Mouse (Mus musculus) CH12.LX (cell line): Measurements from ENCODE around the gene Cux1. TPM values are rescaled to one million over a fixed set of nuclear protein-coding genes. Genes with fewer than 3 reads are reported as not detected.

Source experiments
- DNase-seq: peaks from one replicate; pipeline ENCODE4 v3.0.0-alpha.2; 2013; ENCODE audit errors: extremely low read depth
- H3K27ac ChIP-seq: 2 replicates; pipeline ENCODE4 v1.5.1; 2012; ENCODE audit warnings: low read depth, mild to moderate bottlenecking, control low read depth, moderate library complexity; ENCODE audit not compliant: insufficient read depth
- H3K27me3 ChIP-seq: replicated peaks from 2 replicates; pipeline ENCODE3; 2012; ENCODE audit warnings: inconsistent platforms
- H3K36me3 ChIP-seq, 2 experiments: replicated peaks in 1 of 2; 2 replicates each; pipeline versions ENCODE3 to v1.6.1; 2012; ENCODE audit warnings: inconsistent platforms in 1 of 2, low read length in 1 of 2, mild to moderate bottlenecking in 1 of 2, mixed read lengths in 1 of 2, moderate library complexity in 1 of 2; ENCODE audit not compliant: control insufficient read depth in 1 of 2, insufficient read depth in 1 of 2
- H3K4me1 ChIP-seq, 2 experiments: 2 replicates each; pipeline ENCODE4 v1.6.1; 2012; ENCODE audit warnings: inconsistent platforms in 1 of 2, moderate library complexity in 1 of 2; ENCODE audit not compliant: insufficient read depth in 2 of 2, control insufficient read depth in 1 of 2
- H3K4me2 ChIP-seq: 2 replicates; pipeline ENCODE4 v1.6.1; 2012; ENCODE audit warnings: low read depth, mild to moderate bottlenecking, control low read depth; ENCODE audit not compliant: poor library complexity, insufficient read depth, severe bottlenecking
- H3K4me3 ChIP-seq, 3 experiments: fragments of 150-350 bp in 1 of 3; sonication (generic) in 1 of 3; replicated peaks in 1 of 3; 2 replicates each; pipeline versions ENCODE3 to v1.5.1; 2011 to 2012; ENCODE audit warnings: low read depth in 2 of 3, low read length in 2 of 3, mild to moderate bottlenecking in 2 of 3, moderate library complexity in 2 of 3, control low read depth in 1 of 3, improper control_type of control experiment in 1 of 3, inconsistent platforms in 1 of 3, mixed read lengths in 1 of 3; ENCODE audit not compliant: poor library complexity in 1 of 3
- H3K79me2 ChIP-seq: replicated peaks from 2 replicates; pipeline ENCODE4 v1.6.1; 2012; ENCODE audit warnings: mild to moderate bottlenecking, moderate library complexity; ENCODE audit not compliant: control insufficient read depth, poor library complexity, insufficient read depth, severe bottlenecking; ENCODE audit errors: extremely low read depth
- H3K9ac ChIP-seq: 2 replicates; pipeline ENCODE4 v1.6.1; 2012; ENCODE audit warnings: low read depth, mild to moderate bottlenecking, control low read depth, moderate library complexity; ENCODE audit not compliant: insufficient read depth
- H3K9me3 ChIP-seq: replicated peaks from 2 replicates; pipeline ENCODE3; 2012; ENCODE audit warnings: low read length, inconsistent platforms, mixed read lengths
- BHLHE40 ChIP-seq: IDR thresholded peaks from 2 replicates; pipeline ENCODE4 v1.6.1; 2011; ENCODE audit warnings: mild to moderate bottlenecking, low read depth, low read length, improper control_type of control experiment
- CHD2 ChIP-seq: IDR thresholded peaks from 2 replicates; pipeline ENCODE4 v1.6.1; 2011; ENCODE audit warnings: low read length, improper control_type of control experiment
- CTCF ChIP-seq, 2 experiments: IDR thresholded peaks in 1 of 2; conservative IDR thresholded peaks in 1 of 2; 2 replicates each; pipeline ENCODE4 v1.5.1; 2011 to 2012; ENCODE audit warnings: low read depth in 2 of 2, low read length in 2 of 2, improper control_type of control experiment in 1 of 2, inconsistent platforms in 1 of 2, mild to moderate bottlenecking in 1 of 2, moderate library complexity in 1 of 2
- E2F4 ChIP-seq: IDR thresholded peaks from 2 replicates; pipeline ENCODE4 v1.6.1; 2011; ENCODE audit warnings: low read depth, low read length, improper control_type of control experiment; ENCODE audit not compliant: insufficient replicate concordance
- ETS1 ChIP-seq: conservative IDR thresholded peaks from 2 replicates; pipeline ENCODE4 v1.6.1; 2012; ENCODE audit warnings: low read depth, mild to moderate bottlenecking, inconsistent platforms, low read length, improper control_type of control experiment, moderate library complexity
- MAFK ChIP-seq: IDR thresholded peaks from 2 replicates; pipeline ENCODE4 v1.6.1; 2011; ENCODE audit warnings: low read length, improper control_type of control experiment; ENCODE audit not compliant: insufficient replicate concordance
- MAX ChIP-seq: IDR thresholded peaks from 2 replicates; pipeline ENCODE4 v1.6.1; 2011; ENCODE audit warnings: low read length, improper control_type of control experiment
- MEF2A ChIP-seq: IDR thresholded peaks from 2 replicates; pipeline ENCODE4 v1.6.1; 2014; ENCODE audit warnings: low read depth, mild to moderate bottlenecking, inconsistent platforms, low read length, improper control_type of control experiment, borderline replicate concordance
- POLR2A ChIP-seq: IDR thresholded peaks from 2 replicates; pipeline ENCODE4 v1.6.1; 2011; ENCODE audit warnings: low read depth, mild to moderate bottlenecking, improper control_type of control experiment, low read length
- POLR2AphosphoS2 ChIP-seq: IDR thresholded peaks from 2 replicates; pipeline ENCODE4 v1.6.1; 2011; ENCODE audit warnings: low read depth, low read length, improper control_type of control experiment
- RAD21 ChIP-seq: IDR thresholded peaks from 2 replicates; pipeline ENCODE4 v1.6.1; 2011; ENCODE audit warnings: low read depth, mild to moderate bottlenecking, low read length, improper control_type of control experiment, moderate library complexity
- SMC3 ChIP-seq: IDR thresholded peaks from 2 replicates; pipeline ENCODE4 v1.6.1; 2011; ENCODE audit warnings: low read depth, low read length, improper control_type of control experiment
- TCF12 ChIP-seq: IDR thresholded peaks from 2 replicates; pipeline ENCODE4 v1.6.1; 2014; ENCODE audit warnings: low read depth, mild to moderate bottlenecking, inconsistent platforms, low read length, improper control_type of control experiment
- USF1 ChIP-seq: IDR thresholded peaks from 2 replicates; pipeline ENCODE4 v1.6.1; 2014; ENCODE audit warnings: low read depth, mild to moderate bottlenecking, inconsistent platforms, low read length, improper control_type of control experiment
- ZC3H11A ChIP-seq: IDR thresholded peaks from 2 replicates; pipeline ENCODE4 v1.6.1; 2012; ENCODE audit warnings: low read depth, mild to moderate bottlenecking, inconsistent platforms, low read length, improper control_type of control experiment
- ZKSCAN1 ChIP-seq: IDR thresholded peaks from 2 replicates; pipeline ENCODE4 v1.6.1; 2012; ENCODE audit warnings: low read depth, inconsistent platforms, low read length, improper control_type of control experiment, borderline replicate concordance
- dilution Hi-C: fragments of 300-500 bp; cut with MboI; formaldehyde crosslinking; loops from 2 replicates; pipeline ENCODE4 v1.14.3; 2020; ENCODE audit warnings: low sequenced_read_pairs; ENCODE audit not compliant: extremely low pct_unique_long_range_greater_than_20kb, extremely low pct_ligation_motif_present
- in situ Hi-C: fragments of 300-500 bp; cut with MboI; formaldehyde crosslinking; loops from 3 replicates; pipeline ENCODE4 v1.14.3; 2019; ENCODE audit warnings: low sequenced_read_pairs, low pct_ligation_motif_present, low pct_unique_long_range_greater_than_20kb, mixed read lengths
- polyA plus RNA-seq: library from polyadenylated mRNA; unstranded; fragments of >175 nt; gene quantifications from 2 replicates; pipeline ENCODE4 v1.2.1, GENCODE M21; 2012; ENCODE audit warnings: low read depth; ENCODE audit not compliant: insufficient read length
- total RNA-seq, 2 experiments: library from RNA; depleted of rRNA; stranded (reverse); fragments of 300-350 nt in 1 of 2; fragments of >200 nt in 1 of 2; gene quantifications; 2 replicates each; pipeline ENCODE4 v1.2.3; 2012 to 2014

Gene Cux1
- total and polyA plus RNA-seq, 3 experiments: 12.4 to 21.9 (median 19.6) TPM

DNA sequence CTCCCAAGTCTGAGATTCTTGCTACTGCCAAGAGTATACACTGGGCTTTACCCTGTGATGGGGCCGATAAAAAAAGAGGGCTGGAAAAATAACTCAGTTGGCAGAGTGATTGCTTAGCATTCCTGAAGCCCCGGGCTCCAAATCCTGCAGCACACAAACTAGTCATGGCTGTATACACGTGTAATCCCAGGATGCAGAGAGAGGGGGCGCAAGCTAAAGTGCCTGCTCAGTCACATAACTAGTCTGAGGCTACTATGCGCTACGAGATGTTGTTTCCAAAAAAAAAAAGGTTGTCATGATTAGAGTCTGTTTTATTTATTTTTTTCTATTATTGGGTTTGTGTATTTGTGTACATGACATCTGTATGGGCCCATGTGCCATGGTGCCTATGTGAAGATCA is 245.9 kb downstream of the Cux1 start:
- no peak for DNase-seq
- Histone ChIP-seq H3K9ac (no peak overlapping the region), H3K27ac (no peak overlapping the region), H3K9me3 (no peaks in the 10 kb centered on the region), H3K4me3 (no peak overlapping the region), H3K4me2 (no peak overlapping the region), H3K27me3 (no peaks in the 10 kb centered on the region), H3K4me1 (no peaks in the 10 kb centered on the region), H3K36me3 (peaks cover 14 to 80% of the 10 kb centered on the region in 2 experiments), H3K79me2 (no peaks in the 10 kb centered on the region)
- in situ Hi-C loops: no loop called here
- TF ChIP-seq CTCF (conservative IDR thresholded peaks at IDR 0.05 in 1 of 2, IDR thresholded peaks at IDR 0.05 in 1 of 2; ENCODE audit: low read depth in 2 of 2, low read length in 2 of 2) (peak in 1 of 2 experiments; percentile 50; a peak in 2 of 4 replicates), RAD21 (peak; percentile 6; the same call in 1 of the 2 replicates), TCF12 (no peak), USF1 (no peak), SMC3 (peak; percentile 42), ZC3H11A (no peak), POLR2AphosphoS2 (no peak)
- dilution Hi-C loops: no loop called here

DNA sequence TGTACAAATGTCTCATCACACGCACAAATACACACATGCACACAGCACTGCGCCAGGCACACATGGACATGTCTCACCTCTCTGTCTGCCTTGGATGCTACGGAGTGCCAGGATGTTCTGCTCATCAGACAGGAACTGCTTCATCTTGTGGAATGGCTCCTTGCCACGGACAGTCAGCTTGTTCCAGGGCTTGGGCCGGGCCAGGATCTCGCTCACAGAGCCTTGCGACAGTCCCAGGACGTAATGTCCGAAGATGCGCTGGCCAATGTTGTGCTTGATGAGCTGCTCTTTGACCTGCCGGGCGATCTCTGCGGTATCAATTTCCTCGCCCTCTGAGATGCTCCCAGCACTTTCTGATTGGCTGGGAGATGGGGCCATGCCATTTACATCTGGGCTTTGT is 254.7 kb downstream of the Cux1 start:
- H3K36me3 ChIP-seq: peaks cover 43 to 93% of the 10 kb centered on the region in 2 experiments
- H3K4me1 ChIP-seq: no peaks in the 10 kb centered on the region
- no peak for DNase-seq
- TF ChIP-seq BHLHE40 (no peak), MEF2A (no peak), ZKSCAN1 (no peak), CTCF (conservative IDR thresholded peaks at IDR 0.05 in 1 of 2, IDR thresholded peaks at IDR 0.05 in 1 of 2; ENCODE audit: low read depth in 2 of 2, low read length in 2 of 2) (no peak), ETS1 (no peak), MAFK (no peak), POLR2A (no peak), MAX (no peak), SMC3 (no peak), CHD2 (no peak)
- H3K4me3 ChIP-seq: no peak overlapping the region
- no peak overlapping the region for H3K27ac ChIP-seq
- H3K27me3 ChIP-seq: no peaks in the 10 kb centered on the region
- in situ Hi-C loops (no loop called here), dilution Hi-C loops (no loop called here)
- H3K4me2 ChIP-seq: no peak overlapping the region
- H3K79me2 ChIP-seq: no peaks in the 10 kb centered on the region
- no peak overlapping the region for H3K9ac ChIP-seq
- no peaks in the 10 kb centered on the region for H3K9me3 ChIP-seq

GRCm38 (mm10) chr5:136312166-136312565 is 255.1 kb downstream of the Cux1 start:
- dilution Hi-C loops: no loop called here
- Histone ChIP-seq H3K79me2 (no peaks in the 10 kb centered on the region), H3K4me1 (no peaks in the 10 kb centered on the region), H3K4me2 (no peak overlapping the region), H3K36me3 (peaks cover 47 to 93% of the 10 kb centered on the region in 2 experiments), H3K4me3 (no peak overlapping the region), H3K9ac (no peak overlapping the region), H3K27me3 (no peaks in the 10 kb centered on the region), H3K9me3 (no peaks in the 10 kb centered on the region), H3K27ac (no peak overlapping the region)
- no peak for DNase-seq
- in situ Hi-C loops: no loop called here
- no peak for TF ChIP-seq E2F4
- no peak for TF ChIP-seq RAD21
